Mouse (Mus musculus): ENCODE measurements around the gene Pglyrp2. TPM values are rescaled to one million over a fixed set of nuclear protein-coding genes. Genes with fewer than 3 reads are reported as not detected.

Gene Pglyrp2
- polyA plus RNA-seq, 1 experiment from 2014 or later = 12.9 TPM

DNA sequence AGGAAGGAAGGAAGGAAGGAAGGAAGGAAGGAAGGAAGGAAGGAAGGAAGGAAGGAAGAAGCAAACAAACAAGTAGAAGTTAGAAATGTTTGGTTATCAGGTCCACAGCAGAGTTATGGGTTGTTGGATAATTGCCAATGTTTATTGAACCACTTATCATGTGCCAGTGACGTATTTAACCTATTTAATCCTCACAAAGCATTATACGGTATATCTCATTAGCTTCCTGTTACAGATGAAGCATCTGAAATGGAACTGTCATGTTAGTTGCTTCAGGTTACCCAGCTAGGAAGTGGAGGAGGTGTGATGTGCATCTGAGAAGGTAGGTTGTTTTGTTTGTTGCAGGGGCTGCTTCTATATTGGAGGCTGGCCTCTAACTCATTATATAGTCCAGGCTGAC is 4.0 kb downstream of the Pglyrp2 start:
- Histone ChIP-seq H3K9me3 (replicated peaks; ENCODE audit: control insufficient read depth, low read length) (no peaks in the 10 kb centered on the region), H3K36me3 (ENCODE audit: control insufficient read depth, insufficient read depth) (no peaks in the 10 kb centered on the region), H3K9ac (ENCODE audit: low read depth, low read length) (no peak overlapping the region), H3K4me1 (ENCODE audit: control insufficient read depth, low read depth, low read length) (no peaks in the 10 kb centered on the region; the same call in 1 of the 2 replicates), H3K27ac (ENCODE audit: low read length) (no peak overlapping the region), H3K4me3 (ENCODE audit: low read depth, low read length) (no peak overlapping the region), H3K4me2 (ENCODE audit: low read depth, low read length) (no peak overlapping the region), H3K27me3 (ENCODE audit: control insufficient read depth, insufficient read depth, low read depth, low read length) (no peaks in the 10 kb centered on the region)
- 35% methylated on average over 2 of the region's 2 CpGs for WGBS (ENCODE audit: insufficient replicate concordance)
- no peak for ATAC-seq (ENCODE audit: low read depth)

DNA sequence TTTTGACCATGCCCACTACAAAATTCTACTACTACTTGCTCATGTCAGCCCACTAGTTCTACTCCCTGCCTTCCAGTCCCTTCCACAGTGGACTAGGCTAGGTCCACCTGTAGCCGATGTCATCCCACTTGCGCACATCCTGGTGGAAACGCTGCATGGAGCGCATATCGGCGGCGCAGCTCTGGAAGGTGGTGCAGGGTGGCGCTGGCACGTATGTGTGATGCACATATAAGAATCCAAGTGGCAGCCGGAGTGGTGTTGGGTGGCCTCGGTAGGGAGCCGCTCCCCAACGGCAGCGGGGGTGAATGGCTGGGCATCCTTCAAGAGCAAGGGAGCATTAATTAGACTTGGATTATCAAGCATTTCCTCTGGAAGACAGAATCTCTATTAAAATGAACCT is 7.2 kb downstream of the Pglyrp2 start:
- no peaks in the 10 kb centered on the region for H3K27me3 ChIP-seq (ENCODE audit: control insufficient read depth, insufficient read depth, low read depth, low read length)
- H3K4me2 ChIP-seq (ENCODE audit: low read depth, low read length) = no peak overlapping the region
- H3K27ac ChIP-seq (ENCODE audit: low read length) = no peak overlapping the region
- no peak overlapping the region for H3K4me3 ChIP-seq (ENCODE audit: low read depth, low read length)
- no peaks in the 10 kb centered on the region for H3K36me3 ChIP-seq (ENCODE audit: control insufficient read depth, insufficient read depth)
- no peaks in the 10 kb centered on the region; the same call in 1 of the 2 replicates for H3K4me1 ChIP-seq (ENCODE audit: control insufficient read depth, low read depth, low read length)
- no peaks in the 10 kb centered on the region for H3K9me3 ChIP-seq (replicated peaks; ENCODE audit: control insufficient read depth, low read length)
- 92% methylated on average over 14 of the region's 14 CpGs for WGBS (ENCODE audit: insufficient replicate concordance)
- no peak for ATAC-seq (ENCODE audit: low read depth)
- no peak overlapping the region for H3K9ac ChIP-seq (ENCODE audit: low read depth, low read length)

DNA sequence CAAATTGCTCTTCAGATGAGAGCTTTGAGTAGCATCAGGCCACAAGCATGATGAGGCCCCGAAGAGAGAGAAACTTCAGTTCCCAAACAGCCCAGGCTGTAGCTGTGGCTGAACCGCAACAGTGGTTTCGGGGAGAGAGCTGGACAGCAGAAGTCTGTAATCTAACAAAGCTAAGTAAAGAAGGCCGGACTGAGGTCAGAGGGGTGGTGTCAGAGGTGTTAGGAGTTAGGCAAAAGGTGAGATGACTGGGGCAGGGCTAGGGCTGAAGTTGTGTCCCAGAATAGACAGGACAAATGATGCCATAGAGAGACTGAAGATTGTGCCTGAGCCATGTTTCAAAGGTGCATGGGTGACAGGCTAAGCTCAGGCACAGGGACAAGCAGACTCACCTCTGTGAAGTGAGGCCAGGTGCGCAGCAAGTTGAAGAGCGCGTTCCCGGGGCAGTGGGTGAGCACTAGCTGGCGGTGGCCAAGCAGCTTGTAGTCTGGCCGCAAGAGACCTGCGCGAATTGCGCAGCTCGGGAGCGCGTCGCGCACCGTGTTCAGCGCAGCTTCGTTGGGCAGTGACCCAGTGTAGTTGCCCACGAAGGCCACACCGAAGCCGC is 8.4 kb downstream of the Pglyrp2 start:
- 67% methylated on average over 24 of the region's 24 CpGs for WGBS (ENCODE audit: insufficient replicate concordance)
- no peaks in the 10 kb centered on the region for H3K4me1 ChIP-seq (ENCODE audit: control insufficient read depth, low read depth, low read length)
- H3K9ac ChIP-seq (ENCODE audit: low read depth, low read length) = no peak overlapping the region
- H3K4me3 ChIP-seq (ENCODE audit: low read depth, low read length) = no peak overlapping the region
- no peaks in the 10 kb centered on the region for H3K36me3 ChIP-seq (ENCODE audit: control insufficient read depth, insufficient read depth)
- no peak overlapping the region for H3K4me2 ChIP-seq (ENCODE audit: low read depth, low read length)
- no peaks in the 10 kb centered on the region for H3K27me3 ChIP-seq (ENCODE audit: control insufficient read depth, insufficient read depth, low read depth, low read length)
- peak; percentile 32; the same call in 1 of the 2 replicates for ATAC-seq (ENCODE audit: low read depth)
- no peak overlapping the region for H3K27ac ChIP-seq (ENCODE audit: low read length)
- H3K9me3 ChIP-seq (replicated peaks; ENCODE audit: control insufficient read depth, low read length) = no peaks in the 10 kb centered on the region

DNA sequence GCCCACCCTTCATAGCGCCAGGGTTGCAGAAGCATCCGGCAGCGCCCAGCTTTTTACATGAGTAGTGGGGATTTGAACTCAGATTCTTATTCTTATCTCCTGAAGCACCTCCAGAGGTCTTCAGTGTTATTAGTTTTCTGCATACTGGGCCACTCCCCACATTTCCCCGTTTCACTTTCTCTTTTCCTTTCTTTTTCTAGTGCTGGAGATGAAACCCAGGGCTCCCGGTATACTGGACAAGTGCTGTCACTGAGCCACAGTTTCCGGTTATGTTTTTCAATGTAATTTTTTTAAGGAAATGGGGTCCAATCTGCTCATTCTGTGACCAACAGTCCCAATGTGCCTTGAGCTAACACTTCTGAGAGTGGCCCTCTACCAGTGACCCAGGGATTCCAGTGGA is 12.1 kb downstream of the Pglyrp2 start:
- Histone ChIP-seq H3K4me2 (ENCODE audit: low read depth, low read length) (no peak overlapping the region), H3K27me3 (ENCODE audit: control insufficient read depth, insufficient read depth, low read depth, low read length) (no peaks in the 10 kb centered on the region), H3K27ac (ENCODE audit: low read length) (no peak overlapping the region), H3K36me3 (ENCODE audit: control insufficient read depth, insufficient read depth) (no peaks in the 10 kb centered on the region), H3K9ac (ENCODE audit: low read depth, low read length) (no peak overlapping the region), H3K4me1 (ENCODE audit: control insufficient read depth, low read depth, low read length) (no peaks in the 10 kb centered on the region), H3K9me3 (replicated peaks; ENCODE audit: control insufficient read depth, low read length) (no peaks in the 10 kb centered on the region), H3K4me3 (ENCODE audit: low read depth, low read length) (no peak overlapping the region)
- WGBS (ENCODE audit: insufficient replicate concordance) = 67% methylated on average over 6 of the region's 6 CpGs
- ATAC-seq (ENCODE audit: low read depth) = no peak

DNA sequence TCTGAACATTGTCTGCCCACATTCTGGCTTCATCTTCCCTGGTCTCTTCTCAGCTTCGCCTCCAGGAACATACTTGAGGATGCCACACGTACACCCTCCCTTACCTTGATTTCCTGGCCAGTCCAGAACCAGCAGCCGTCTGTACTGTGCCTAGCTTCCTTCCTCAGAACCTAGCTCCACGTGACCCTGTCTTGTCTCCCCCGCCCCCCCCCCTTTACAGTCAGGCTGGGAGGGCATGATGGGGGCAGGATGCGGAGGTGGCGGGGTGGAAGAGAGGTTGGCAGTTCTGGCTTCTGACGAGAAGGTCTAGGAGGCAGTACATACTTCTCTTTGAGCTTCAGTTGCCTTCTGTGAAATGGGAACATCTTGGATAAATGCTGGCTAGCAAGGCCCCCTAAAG is 20.6 kb downstream of the Pglyrp2 start, which contains the start of gene Rasal3:
Gene Rasal3, minus strand, starts transcription at position 167 of the 400 bp plus-strand sequence.
- peak within 1 kb of the TSS; percentile 41; the same call in 1 of the 2 replicates for H3K27ac ChIP-seq (ENCODE audit: low read length)
- no peaks in the 10 kb centered on the region; the same call in none of the 2 replicates for H3K4me1 ChIP-seq (ENCODE audit: control insufficient read depth, low read depth, low read length)
- no peaks in the 10 kb centered on the region for H3K27me3 ChIP-seq (ENCODE audit: control insufficient read depth, insufficient read depth, low read depth, low read length)
- no peaks in the 10 kb centered on the region for H3K9me3 ChIP-seq (replicated peaks; ENCODE audit: control insufficient read depth, low read length)
- H3K36me3 ChIP-seq (ENCODE audit: control insufficient read depth, insufficient read depth) = no peaks in the 10 kb centered on the region
- WGBS (ENCODE audit: insufficient replicate concordance) = 14% methylated on average over 7 of the region's 8 CpGs
- H3K4me2 ChIP-seq (ENCODE audit: low read depth, low read length) = peak within 1 kb of the TSS; percentile 52
- H3K4me3 ChIP-seq (ENCODE audit: low read depth, low read length) = peak within 1 kb of the TSS; percentile 50
- ATAC-seq (ENCODE audit: low read depth) = no peak
- H3K9ac ChIP-seq (ENCODE audit: low read depth, low read length) = peak within 1 kb of the TSS; percentile 48

DNA sequence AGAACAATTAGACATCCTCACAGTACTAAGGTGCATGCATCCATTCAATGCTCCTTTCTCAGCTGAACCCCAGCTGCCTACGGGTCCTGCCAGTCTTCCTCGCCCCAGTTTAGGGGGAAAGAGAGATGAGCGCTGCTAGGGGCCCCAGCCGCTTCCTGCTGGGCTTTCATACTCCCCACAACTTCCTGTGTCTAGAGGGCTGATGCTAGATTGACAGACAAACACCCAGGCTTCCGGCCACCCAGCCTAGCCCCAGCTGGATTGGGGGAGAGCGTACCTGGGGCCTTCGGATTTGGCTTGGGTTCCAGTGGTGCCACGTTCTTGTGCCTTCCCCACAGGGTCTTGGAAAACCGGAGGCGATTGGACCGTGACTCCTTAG is 21.2 kb downstream of the Pglyrp2 start:
- H3K27ac ChIP-seq (ENCODE audit: low read length) = peak overlapping the region; percentile 41; the same call in 1 of the 2 replicates
- no peaks in the 10 kb centered on the region for H3K27me3 ChIP-seq (ENCODE audit: control insufficient read depth, insufficient read depth, low read depth, low read length)
- H3K9ac ChIP-seq (ENCODE audit: low read depth, low read length) = peak overlapping the region; percentile 48
- WGBS (ENCODE audit: insufficient replicate concordance) = 17% methylated on average over 11 of the region's 11 CpGs
- peak overlapping the region; percentile 52 for H3K4me2 ChIP-seq (ENCODE audit: low read depth, low read length)
- H3K9me3 ChIP-seq (replicated peaks; ENCODE audit: control insufficient read depth, low read length) = no peaks in the 10 kb centered on the region
- H3K36me3 ChIP-seq (ENCODE audit: control insufficient read depth, insufficient read depth) = no peaks in the 10 kb centered on the region
- ATAC-seq (ENCODE audit: low read depth) = peak; percentile 67
- no peaks in the 10 kb centered on the region; the same call in none of the 2 replicates for H3K4me1 ChIP-seq (ENCODE audit: control insufficient read depth, low read depth, low read length)
- peak overlapping the region; percentile 50 for H3K4me3 ChIP-seq (ENCODE audit: low read depth, low read length)

DNA sequence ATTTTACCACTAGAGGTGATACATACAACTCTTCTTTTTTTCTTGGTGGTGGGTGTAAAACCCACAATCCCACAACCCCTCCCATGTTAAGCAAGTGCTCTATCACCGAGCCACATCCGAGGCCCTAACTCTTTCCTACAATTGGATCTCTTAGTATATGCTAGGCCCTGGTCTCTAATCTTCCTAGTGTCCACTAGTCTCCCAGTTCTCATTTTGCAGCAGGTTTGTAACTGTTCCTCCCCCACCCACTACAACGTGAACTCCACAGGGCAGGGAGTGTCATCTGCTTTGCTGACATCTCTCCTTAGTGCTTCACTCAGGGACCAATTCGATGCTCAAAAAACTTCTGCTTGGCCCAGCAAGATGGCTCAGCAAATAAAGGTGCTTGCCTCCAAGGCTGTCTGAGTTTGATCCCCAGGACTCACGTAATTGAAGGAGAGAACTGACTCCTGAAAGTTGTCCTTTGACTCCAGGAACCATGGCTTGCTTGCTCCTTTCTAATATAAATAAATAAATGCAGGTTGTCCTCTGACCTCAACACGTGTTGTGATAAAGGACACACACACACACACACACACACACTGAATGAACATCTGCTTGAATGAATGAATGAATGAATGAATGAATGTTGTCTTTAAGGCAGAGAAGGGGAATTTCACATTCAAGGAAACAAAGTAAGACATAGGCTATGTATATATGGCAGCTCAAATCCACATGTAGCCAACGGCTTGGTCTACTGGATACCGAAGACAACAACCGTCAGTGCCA is 21.8 kb downstream of the Pglyrp2 start:
- Histone ChIP-seq H3K27ac (ENCODE audit: low read length) (0 out of 2 replicates have a peak overlapping the region, but pooled peaks have one; percentile 4), H3K36me3 (ENCODE audit: control insufficient read depth, insufficient read depth) (no peaks in the 10 kb centered on the region), H3K4me2 (ENCODE audit: low read depth, low read length) (peak overlapping the region; percentile 52), H3K9me3 (replicated peaks; ENCODE audit: control insufficient read depth, low read length) (no peaks in the 10 kb centered on the region), H3K4me1 (ENCODE audit: control insufficient read depth, low read depth, low read length) (no peaks in the 10 kb centered on the region; the same call in none of the 2 replicates), H3K4me3 (ENCODE audit: low read depth, low read length) (peak overlapping the region; percentile 50), H3K27me3 (ENCODE audit: control insufficient read depth, insufficient read depth, low read depth, low read length) (no peaks in the 10 kb centered on the region; the same call in 1 of the 2 replicates), H3K9ac (ENCODE audit: low read depth, low read length) (peak overlapping the region; percentile 48; the same call in 1 of the 2 replicates)
- no peak for ATAC-seq (ENCODE audit: low read depth)
- 16% methylated on average over 9 of the region's 9 CpGs for WGBS (ENCODE audit: insufficient replicate concordance)

DNA sequence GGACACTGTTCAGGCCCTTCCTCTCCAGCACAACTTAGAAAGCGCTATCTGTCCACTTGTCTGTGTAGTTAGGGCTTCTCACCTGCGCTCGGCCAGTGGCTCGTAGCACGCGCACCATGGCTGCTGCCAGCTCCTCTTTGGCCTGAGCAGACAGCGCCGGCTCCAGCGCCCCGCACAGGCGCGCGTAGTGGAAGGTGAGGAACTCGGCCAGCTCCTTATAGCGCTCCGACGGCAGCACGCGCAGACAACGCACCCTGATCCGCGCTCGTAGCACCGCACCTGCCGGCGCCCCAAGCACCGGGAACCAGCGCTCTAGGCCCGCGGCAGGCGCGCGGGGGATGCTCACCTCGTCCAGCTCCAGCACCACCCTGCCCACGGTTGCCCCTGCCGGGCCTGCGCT is 27.7 kb downstream of the Pglyrp2 start:
- H3K4me2 ChIP-seq (ENCODE audit: low read depth, low read length) = peak overlapping the region; percentile 0; the same call in 1 of the 2 replicates
- no peaks in the 10 kb centered on the region for H3K36me3 ChIP-seq (ENCODE audit: control insufficient read depth, insufficient read depth)
- 66% methylated on average over 37 of the region's 37 CpGs for WGBS (ENCODE audit: insufficient replicate concordance)
- ATAC-seq (ENCODE audit: low read depth) = no peak
- no peak overlapping the region for H3K27ac ChIP-seq (ENCODE audit: low read length)
- no peaks in the 10 kb centered on the region for H3K9me3 ChIP-seq (replicated peaks; ENCODE audit: control insufficient read depth, low read length)
- H3K9ac ChIP-seq (ENCODE audit: low read depth, low read length) = no peak overlapping the region
- peaks cover 10% of the 10 kb centered on the region for H3K27me3 ChIP-seq (ENCODE audit: control insufficient read depth, insufficient read depth, low read depth, low read length)
- peaks cover 6% of the 10 kb centered on the region for H3K4me1 ChIP-seq (ENCODE audit: control insufficient read depth, low read depth, low read length)
- H3K4me3 ChIP-seq (ENCODE audit: low read depth, low read length) = no peak overlapping the region; the same call in 1 of the 2 replicates

DNA sequence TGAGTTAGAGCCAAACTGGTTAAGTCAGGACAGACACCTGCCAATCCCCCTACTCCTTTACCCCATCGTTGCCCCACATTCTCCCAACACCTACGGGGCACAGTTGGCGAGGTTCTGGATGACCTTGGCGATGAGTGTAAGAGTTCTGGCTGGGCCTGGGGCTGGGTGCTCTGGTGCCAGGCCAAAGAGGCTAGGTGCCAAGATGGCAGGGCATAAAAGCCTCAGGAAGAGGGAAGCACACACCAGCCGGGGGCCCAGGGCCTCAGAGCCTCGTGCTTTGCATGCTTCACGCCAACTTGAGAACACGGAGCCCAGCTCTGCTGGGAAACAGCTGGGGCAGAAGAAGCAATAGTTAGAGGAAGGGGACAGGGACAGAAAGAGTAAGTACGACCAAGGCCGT is 30.0 kb downstream of the Pglyrp2 start:
- H3K27me3 ChIP-seq (ENCODE audit: control insufficient read depth, insufficient read depth, low read depth, low read length) = peaks cover 10% of the 10 kb centered on the region
- no peak overlapping the region for H3K9ac ChIP-seq (ENCODE audit: low read depth, low read length)
- H3K36me3 ChIP-seq (ENCODE audit: control insufficient read depth, insufficient read depth) = no peaks in the 10 kb centered on the region
- no peak overlapping the region for H3K4me2 ChIP-seq (ENCODE audit: low read depth, low read length)
- no peak for ATAC-seq (ENCODE audit: low read depth)
- H3K4me1 ChIP-seq (ENCODE audit: control insufficient read depth, low read depth, low read length) = peaks cover 10% of the 10 kb centered on the region
- no peaks in the 10 kb centered on the region for H3K9me3 ChIP-seq (replicated peaks; ENCODE audit: control insufficient read depth, low read length)
- H3K27ac ChIP-seq (ENCODE audit: low read length) = no peak overlapping the region
- 68% methylated on average over 10 of the region's 10 CpGs for WGBS (ENCODE audit: insufficient replicate concordance)
- H3K4me3 ChIP-seq (ENCODE audit: low read depth, low read length) = no peak overlapping the region

Data from liver, embryonic 16.5 days (tissue).